Mouse (Mus musculus) central nervous system, embryonic 14 days (tissue): ENCODE data around the gene Gm49340. TPM values are rescaled to one million over a fixed set of nuclear protein-coding genes. Genes with fewer than 3 reads are reported as not detected.

ENCODE experiments used
- polyA plus RNA-seq: library from polyadenylated mRNA; depleted of rRNA; stranded (reverse); fragments of >200 nt; gene quantifications from 2 replicates; pipeline ENCODE4 v1.2.3, GENCODE M21; 2012; rRNA removed

Gene Gm49340
- not detected in 2 replicates for polyA plus RNA-seq

DNA sequence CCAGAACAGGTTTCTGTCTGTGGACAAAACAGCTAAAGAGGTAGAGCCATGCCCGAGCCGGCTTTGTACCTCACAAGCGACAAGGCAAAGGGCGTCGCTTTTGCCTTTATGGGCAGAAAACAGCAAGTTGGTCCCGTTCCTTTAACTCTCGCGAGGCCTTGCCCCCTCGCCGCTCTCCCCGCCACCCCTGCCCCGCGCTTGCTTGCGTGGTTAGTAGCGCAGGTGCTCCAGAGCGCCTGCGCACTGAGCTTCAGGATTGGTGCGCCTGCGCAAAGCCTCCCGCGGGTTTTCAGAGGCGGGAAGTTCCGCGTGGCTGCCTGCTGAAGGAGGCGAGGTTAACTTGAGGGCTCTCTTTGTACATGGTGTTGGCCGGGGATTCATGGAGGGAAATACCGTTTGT lies at the start of gene Gm49340, which contains the start of the genes Aspa and Spata22:
Gene Gm49340 (plus strand): TSS at position 300 of the 400 bp plus-strand sequence.
Gene Aspa (minus strand): TSS at position 155 of the 400 bp plus-strand sequence.
Gene Spata22 (plus strand): TSS at position 300 of the 400 bp plus-strand sequence.

DNA sequence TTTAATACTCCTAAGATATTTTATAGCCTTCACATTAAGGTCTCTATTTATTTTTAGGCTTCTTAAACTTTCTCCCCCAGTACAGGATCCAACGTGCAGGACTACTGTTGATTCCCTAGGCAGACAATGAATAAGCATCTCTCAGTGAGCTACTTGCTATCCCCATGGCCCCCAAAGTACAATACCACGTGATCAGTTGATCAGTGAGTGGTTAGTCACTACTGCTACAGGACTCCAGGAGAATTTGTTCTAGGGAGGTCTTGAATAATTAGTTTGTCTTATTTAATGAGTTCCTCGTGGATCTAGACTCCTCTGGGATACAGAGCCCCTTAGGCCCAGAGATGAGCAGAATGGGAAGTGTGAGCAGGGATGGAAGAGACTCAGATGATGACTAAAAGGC lies 20.9 kb downstream of the Gm49340 start, which contains the start of gene Olfr20:
Gene Olfr20 (plus strand): TSS at position 301 of the 400 bp plus-strand sequence.

DNA sequence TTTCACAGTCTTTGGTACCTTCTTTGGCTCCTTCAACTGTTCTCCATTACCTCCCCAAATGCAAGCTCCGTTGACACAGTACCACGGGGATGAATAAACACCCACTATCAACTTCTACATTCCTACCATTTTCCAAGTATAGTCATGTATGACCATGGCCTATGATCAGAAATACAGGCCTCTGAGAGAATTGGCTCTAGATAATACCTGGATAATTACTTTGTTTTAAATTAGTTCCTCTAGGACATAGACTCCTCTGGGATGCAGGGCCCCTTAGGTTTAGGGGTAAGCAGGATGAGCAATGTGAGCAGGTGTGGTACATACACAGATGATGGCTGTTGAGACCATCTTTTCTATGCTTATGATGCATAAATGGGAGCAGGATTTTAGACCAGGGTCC lies 41.4 kb downstream of the Gm49340 start, which contains the start of gene Olfr376:
Gene Olfr376 (plus strand): TSS at position 301 of the 400 bp plus-strand sequence.

DNA sequence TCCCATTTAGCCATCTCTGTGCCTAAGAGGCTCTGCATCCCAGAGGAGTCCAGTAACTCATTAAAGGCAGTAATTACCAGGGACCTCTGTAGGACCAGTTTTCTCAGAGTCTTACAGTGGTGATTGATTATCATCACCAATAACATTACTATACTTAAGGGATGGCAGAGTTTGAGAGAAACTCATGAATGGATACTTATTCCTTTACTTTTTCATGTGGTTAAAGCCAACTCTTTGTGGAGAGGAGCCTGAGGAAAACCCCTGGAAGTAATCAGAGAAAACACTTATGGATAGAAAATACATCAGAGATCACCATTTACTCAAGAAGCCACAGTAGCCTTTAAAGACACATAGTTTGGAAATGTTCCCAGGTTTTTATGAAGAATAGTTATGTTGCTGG lies 70.0 kb downstream of the Gm49340 start, which contains the start of gene Olfr1:
Gene Olfr1 (minus strand): TSS at position 101 of the 400 bp plus-strand sequence.

Other genes starting within 250 kb of the Gm49340 start
- 0.09 and 0.15 TPM in 2 replicates for gene Itgae, start 239.2 kb upstream of the Gm49340 start, polyA plus RNA-seq
- 2.8 and 3.5 TPM in 2 replicates for gene Haspin, start 191.4 kb upstream of the Gm49340 start, polyA plus RNA-seq
- 0.66 and 0.79 TPM in 2 replicates for gene P2rx5, start 169.3 kb upstream of the Gm49340 start, polyA plus RNA-seq
- 74.7 and 81.5 TPM in 2 replicates for gene Emc6, start 152.7 kb upstream of the Gm49340 start, polyA plus RNA-seq
- gene Tax1bp3, start 152.7 kb upstream of the Gm49340 start, polyA plus RNA-seq = 87.3 and 87.6 TPM in 2 replicates
- 22.7 and 24.8 TPM in 2 replicates for gene Ctns, start 130.7 kb upstream of the Gm49340 start, polyA plus RNA-seq
- gene Shpk, start 130.3 kb upstream of the Gm49340 start, polyA plus RNA-seq = 1.7 and 2.3 TPM in 2 replicates
- 0.58 and 1.4 TPM in 2 replicates for gene Trpv1, start 95.4 kb upstream of the Gm49340 start, polyA plus RNA-seq
- gene Trpv3, start 62.4 kb upstream of the Gm49340 start, polyA plus RNA-seq = 0.14 and 0.25 TPM in 2 replicates
- 0.92 and 1.2 TPM in 2 replicates for gene Aspa, start 145 bp upstream of the Gm49340 start, polyA plus RNA-seq
- gene Spata22, start within 50 bp of the Gm49340 start, polyA plus RNA-seq = 0.13 TPM in 1 of 2 replicates, not detected in the other
- gene Olfr20, start 21.0 kb downstream of the Gm49340 start, polyA plus RNA-seq = not detected in 2 replicates
- not detected in 2 replicates for gene Olfr376, start 41.5 kb downstream of the Gm49340 start, polyA plus RNA-seq
- gene Olfr1, start 69.9 kb downstream of the Gm49340 start, polyA plus RNA-seq = not detected in 2 replicates
- not detected in 2 replicates for gene Olfr378, start 98.7 kb downstream of the Gm49340 start, polyA plus RNA-seq
- not detected in 2 replicates for gene Olfr380, start 127.8 kb downstream of the Gm49340 start, polyA plus RNA-seq
- not detected in 2 replicates for gene Olfr381, start 161.9 kb downstream of the Gm49340 start, polyA plus RNA-seq
- not detected in 2 replicates for gene Olfr382, start 187.5 kb downstream of the Gm49340 start, polyA plus RNA-seq